Mouse (Mus musculus) E14TG2a.4 (cell line): Measurements from ENCODE around the gene Fat2.

Experiments used
- CTCF ChIP-seq: conservative IDR thresholded peaks from 2 replicates; pipeline ENCODE4 v1.5.1; 2014; ENCODE audit warnings: low read length
- NANOG ChIP-seq: IDR thresholded peaks from 2 replicates; pipeline ENCODE4 v1.6.1; 2014; ENCODE audit warnings: borderline replicate concordance, low read length, mixed read lengths
- POU5F1 ChIP-seq: IDR thresholded peaks from 2 replicates; pipeline ENCODE4 v1.6.1; 2014; ENCODE audit warnings: low read length, borderline replicate concordance

GRCm38 (mm10) chr11:55239496-55239895 lies 96.9 kb downstream of the Fat2 start:
- no peak for TF ChIP-seq CTCF
- TF ChIP-seq NANOG, result no peak
- TF ChIP-seq POU5F1, result no peak
